Mouse (Mus musculus) C2C12 (cell line): Measurements from ENCODE around the gene Mat2a.

ENCODE experiments used
- CTCF ChIP-seq: IDR thresholded peaks from one replicate; pipeline ENCODE4 v1.5.1; 2011; ENCODE audit not compliant: control insufficient read depth, insufficient read depth, insufficient read length
- MYOD1 ChIP-seq: IDR thresholded peaks from one replicate; pipeline ENCODE4 v1.6.1; 2011; ENCODE audit warnings: low read depth; ENCODE audit not compliant: control insufficient read depth, insufficient read length

- no peak for TF ChIP-seq CTCF
- TF ChIP-seq MYOD1: no peak
These were observed 29.4 kb downstream of the Mat2a start for GRCm38 (mm10) chr6:72410003-72410402.
